Mouse (Mus musculus): Measurements from ENCODE around the gene Mrpl38.
"Not testable (repeated sequence)": the region's sequence is repeated elsewhere in the genome, so short reads cannot be mapped to it uniquely, and the experiment has no call there.

Gene Mrpl38

GRCm38 (mm10) chr11:116092959-116093358 lies 45.7 kb downstream of the Mrpl38 start:
- DNase-seq (ENCODE audit: low spot score in 2 of 2): not testable (repeated sequence)

GRCm38 (mm10) chr11:116091591-116091990 lies 47.1 kb downstream of the Mrpl38 start:
- DNase-seq (ENCODE audit: low spot score in 2 of 2): no peak

GRCm38 (mm10) chr11:116089545-116089944 lies 49.1 kb downstream of the Mrpl38 start:
- DNase-seq (ENCODE audit: low spot score in 2 of 2): no peak

- DNase-seq (ENCODE audit: low spot score in 2 of 2): no peak
Measured at GRCm38 (mm10) chr11:116088741-116089394, 49.8 kb downstream of the Mrpl38 start.

- DNase-seq (ENCODE audit: low spot score in 2 of 2): no peak
Measured at GRCm38 (mm10) chr11:116088188-116088587, 50.5 kb downstream of the Mrpl38 start.

- peak; percentile 81 to 85 for DNase-seq (ENCODE audit: low spot score in 2 of 2)
Measured at GRCm38 (mm10) chr11:116087194-116088130, 51.2 kb downstream of the Mrpl38 start.

GRCm38 (mm10) chr11:116086258-116087193 lies 52.1 kb downstream of the Mrpl38 start, which contains the start of gene Wbp2:
Wbp2 (minus strand) TSS chr11:116086995.
- peak; percentile 97 to 98 for DNase-seq (ENCODE audit: low spot score in 2 of 2)

- no peak for DNase-seq (ENCODE audit: low spot score in 2 of 2)
Measured at GRCm38 (mm10) chr11:116084166-116084565, 54.5 kb downstream of the Mrpl38 start.

- no peak for DNase-seq (ENCODE audit: low spot score in 2 of 2)
Measured at GRCm38 (mm10) chr11:116083096-116083672, 55.5 kb downstream of the Mrpl38 start.

Measured in natural killer cell, adult 2 months (primary cell).